Mouse (Mus musculus) cerebellum, postnatal 4 days (tissue): ENCODE data around the gene Gm10318.

Source experiments
- DNase-seq, 2 experiments: peaks; one replicate each; pipeline ENCODE4 v3.0.0; 2022; ENCODE audit warnings: low spot score in 2 of 2, mixed read lengths in 1 of 2

The Gm10318 gene

DNA sequence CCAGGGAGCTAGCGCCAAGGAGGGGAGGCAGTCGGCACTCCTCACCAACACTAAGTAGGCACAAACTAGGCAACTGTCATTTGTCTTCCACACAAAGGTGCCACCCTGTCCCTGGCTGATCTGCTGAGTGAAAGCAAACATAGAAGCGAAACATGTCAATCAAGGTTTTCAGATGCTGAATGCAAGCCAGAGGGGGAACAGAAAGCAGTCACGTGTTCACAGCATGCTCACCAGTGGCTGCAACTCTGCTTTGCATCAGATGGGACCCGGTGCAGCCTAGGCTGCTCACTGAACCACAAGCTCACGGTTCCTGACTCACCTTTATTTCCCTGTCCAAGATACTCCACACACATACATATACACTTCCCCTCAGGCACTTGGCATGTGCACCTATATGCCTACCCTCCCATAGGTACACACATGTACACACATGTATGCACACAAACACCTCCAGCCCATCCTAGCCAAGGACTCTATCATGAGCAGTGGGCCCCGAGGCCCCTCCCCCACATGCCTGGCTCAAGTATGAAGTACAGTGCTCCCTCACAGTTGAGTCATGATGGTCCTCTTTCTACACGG lies 38.4 kb downstream of the Gm10318 start:
- DNase-seq = no peak

DNA sequence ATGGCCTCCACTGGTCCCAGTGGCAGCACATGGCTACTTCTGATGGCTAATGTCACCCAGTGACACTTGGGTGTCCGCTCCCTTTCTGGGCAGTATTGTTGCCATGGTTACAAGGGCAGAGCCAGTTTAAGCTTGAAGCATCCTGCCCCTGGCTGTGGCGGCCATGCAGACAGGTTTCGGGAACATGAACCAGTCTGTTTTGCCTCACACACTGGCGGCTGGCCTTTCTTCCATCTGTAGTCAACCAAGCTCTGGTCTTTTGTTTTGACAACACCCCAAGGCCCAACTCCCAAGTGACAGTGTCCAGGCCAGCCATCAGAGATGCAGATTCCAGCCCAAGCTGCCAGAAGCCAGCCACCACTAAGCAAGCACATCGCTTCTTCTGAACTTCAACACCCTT lies 42.9 kb downstream of the Gm10318 start:
- DNase-seq = no peak

DNA sequence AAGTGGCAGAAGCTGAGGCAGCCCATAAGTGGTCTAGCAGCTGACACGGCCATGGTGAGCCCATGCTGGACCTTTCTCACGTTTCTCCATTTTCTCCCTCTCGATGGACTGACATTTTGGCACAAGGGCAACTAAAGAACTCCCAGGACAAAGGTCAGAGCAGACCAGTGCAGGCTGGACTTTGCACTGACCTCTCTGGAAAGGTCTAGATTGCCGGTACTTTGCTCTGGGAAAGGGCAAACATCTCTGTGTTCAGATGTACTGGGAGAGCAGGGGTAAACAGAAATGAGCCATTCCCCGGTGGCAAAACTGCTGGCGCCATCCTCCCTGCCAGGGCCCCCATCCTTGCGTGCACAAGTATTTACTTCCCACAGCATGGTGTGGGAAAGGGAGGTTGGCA lies 47.5 kb downstream of the Gm10318 start:
- DNase-seq = no peak

DNA sequence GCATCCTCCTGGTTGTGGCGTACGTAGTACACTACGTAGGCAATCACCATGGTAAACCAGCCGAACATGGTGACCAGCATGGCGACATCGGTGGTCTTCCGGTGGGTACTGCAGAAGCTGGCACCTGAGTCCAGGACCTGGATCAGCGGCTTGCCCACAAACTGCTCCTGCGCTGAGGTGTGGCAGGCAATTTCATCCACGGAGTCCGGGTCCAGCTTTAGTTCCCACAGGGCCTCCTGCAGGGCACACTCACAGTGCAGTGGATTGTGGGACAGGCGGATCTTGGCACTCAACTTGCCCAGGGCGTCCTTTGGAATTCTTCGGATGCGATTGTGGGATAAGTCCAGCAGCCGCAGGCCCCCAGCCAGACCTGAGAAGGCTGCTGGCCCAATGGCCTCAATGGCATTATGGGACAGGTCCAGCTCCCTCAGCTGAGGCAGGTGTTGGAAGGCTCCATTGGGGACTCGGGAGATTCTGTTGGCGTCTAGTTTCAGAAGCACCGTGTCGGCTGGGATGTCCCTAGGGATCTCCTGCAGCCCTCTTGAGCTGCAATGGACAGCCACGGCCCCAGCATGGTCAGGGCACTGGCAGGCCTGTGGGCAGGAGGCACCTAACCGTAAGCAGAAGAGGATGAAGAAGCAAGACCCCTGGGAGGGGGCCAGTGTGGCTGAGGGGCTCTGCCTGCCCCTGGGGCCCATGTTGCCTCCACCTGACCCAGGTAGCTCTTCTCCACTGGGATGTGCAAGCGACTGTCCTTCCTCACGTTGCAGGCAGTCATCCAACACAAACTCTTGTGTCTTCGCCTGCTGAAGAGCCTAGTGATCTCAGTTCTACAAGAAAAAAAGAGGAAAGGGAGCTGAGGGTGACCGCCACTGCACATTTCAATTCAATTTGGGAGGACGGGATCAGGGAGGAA lies 48.5 kb downstream of the Gm10318 start:
- DNase-seq = no peak

DNA sequence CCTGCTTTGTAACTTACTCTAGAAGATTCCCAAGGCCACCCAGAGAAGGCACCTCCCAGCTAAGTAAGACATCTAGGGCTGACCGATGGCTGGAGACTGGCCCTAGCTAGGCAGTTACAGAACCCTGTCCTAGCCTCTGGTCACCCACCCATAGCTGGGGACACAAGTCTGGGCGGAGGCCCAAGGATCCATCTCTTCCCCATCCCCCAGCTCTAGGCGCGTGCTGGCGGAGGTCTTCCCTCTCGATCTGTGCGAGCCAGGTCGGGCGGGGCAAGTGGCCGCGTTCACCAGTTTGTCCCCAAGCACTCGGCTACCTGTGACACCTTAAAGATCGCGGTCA lies 49.2 kb downstream of the Gm10318 start:
- DNase-seq = no peak

DNA sequence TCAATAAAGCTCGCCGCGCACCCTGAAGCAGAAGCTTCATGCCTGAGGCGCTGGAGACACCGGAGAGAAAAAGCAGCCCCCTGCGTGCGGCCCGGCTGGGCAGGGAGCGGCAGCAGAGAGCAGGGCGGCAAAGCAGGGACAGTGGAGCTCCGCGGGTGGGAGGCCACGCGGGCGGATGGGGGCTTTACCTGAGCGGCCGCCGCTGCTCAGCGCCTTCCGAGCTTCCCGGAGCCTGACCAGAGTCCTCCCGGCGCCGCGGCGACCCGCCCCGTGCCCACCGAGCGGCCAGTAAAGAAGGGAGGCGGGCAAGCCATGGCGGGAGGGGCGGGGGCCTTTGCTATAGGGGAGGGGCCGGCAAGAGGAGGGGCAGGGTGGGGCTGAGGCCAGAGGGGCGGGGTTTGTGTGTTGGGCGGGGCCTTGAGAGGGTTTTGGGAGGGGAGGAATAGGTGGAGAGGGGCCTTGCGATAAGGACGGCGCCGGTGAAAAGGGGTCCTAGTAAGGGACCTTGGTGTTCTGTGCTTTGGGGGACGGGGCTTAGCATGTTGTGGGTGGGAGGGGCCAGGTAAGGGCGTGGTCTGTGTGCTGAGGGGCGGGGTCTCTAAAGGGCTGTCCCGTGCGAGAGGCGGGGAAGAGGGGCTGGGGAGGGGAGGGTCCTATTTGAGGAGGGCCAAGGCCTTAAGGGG lies 49.7 kb downstream of the Gm10318 start, which contains the start of gene Lrrc3:
Gene Lrrc3 (minus strand): TSS at position 326 of the 683 bp plus-strand sequence.
- peak; percentile 41 to 68 for DNase-seq

DNA sequence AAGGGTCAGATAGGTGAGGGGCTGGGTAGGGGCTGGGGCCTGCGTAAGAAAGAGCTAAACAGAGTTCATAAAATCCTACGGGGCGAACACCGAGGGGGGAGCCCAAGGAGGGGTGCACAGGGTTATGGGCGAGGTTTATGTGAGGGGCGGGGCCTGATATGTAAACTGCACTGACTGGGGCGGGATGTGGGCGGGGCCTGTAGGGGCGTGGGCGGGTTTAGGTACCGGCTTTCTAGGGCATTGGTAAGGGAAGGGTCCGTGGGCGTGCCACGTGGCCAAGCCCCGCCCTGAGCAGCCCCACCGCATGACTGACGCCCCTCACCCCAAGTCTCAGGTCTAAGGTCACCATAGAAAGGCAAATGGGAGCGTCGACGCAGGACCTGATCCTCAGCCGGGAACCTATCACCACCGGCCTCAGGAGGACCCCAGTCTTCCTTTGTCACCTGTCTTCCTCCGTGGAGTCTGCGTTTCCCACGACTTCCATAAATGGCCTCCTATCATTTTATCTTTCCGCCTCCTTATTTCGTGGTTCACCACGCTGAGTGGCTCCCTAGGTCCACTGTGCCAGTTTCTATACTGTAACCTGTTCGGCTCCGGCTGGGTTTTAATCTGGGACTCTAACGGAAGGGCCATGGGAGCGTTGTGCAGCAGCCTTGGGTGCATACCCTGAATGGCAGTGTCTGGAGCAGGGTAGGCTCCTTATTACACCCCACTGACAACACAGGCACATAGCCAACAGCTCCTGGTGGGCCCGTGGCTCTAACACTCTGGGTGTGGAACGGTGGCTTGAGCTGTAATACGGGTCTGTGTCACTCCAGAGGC lies 50.4 kb downstream of the Gm10318 start:
- DNase-seq = peak; percentile 37 to 71
